Mouse (Mus musculus): ENCODE measurements around the gene Slc35g1.

GRCm38 (mm10) chr19:38445758-38446157 is 50.0 kb downstream of the Slc35g1 start:
- TF ChIP-seq CTCF (IDR thresholded peaks at IDR 0.05; ENCODE audit: insufficient read depth, low read length) (no peak), POLR2A (IDR thresholded peaks at IDR 0.05; ENCODE audit: borderline replicate concordance, extremely low read depth, low read depth, low read length) (no peak)
